Mouse (Mus musculus): Measurements from ENCODE around the gene Iqgap3. TPM values are rescaled to one million over a fixed set of nuclear protein-coding genes. Genes with fewer than 3 reads are reported as not detected.
A peak's percentile ranks its signal among the peaks of the same experiment; 100 is the strongest.

Gene Iqgap3
- 55.8 TPM for polyA plus RNA-seq (2021)

GRCm38 (mm10) chr3:88081345-88082223, at the start of gene Iqgap3:
Gene Iqgap3, plus strand, starts transcription at chr3:88081971.
- POLR2A ChIA-PET = interaction anchor here (0.8 to 1.0 kb wide), 2 partner anchors 32 to 62 kb away, joined by 3 read pairs; no protein-coding TSS in a partner anchor
- CTCF ChIA-PET = interaction anchor here (1.0 to 2.4 kb wide), 7 partner anchors 10 to 96 kb away, joined by 3 to 10 read pairs (median 4); no protein-coding TSS in a partner anchor
- peak; percentile 55 for ATAC-seq
- TF ChIP-seq CTCF (IDR thresholded peaks at IDR 0.05) = no peak
- H3K27me3 ChIP-seq = peaks cover 7% of the 10 kb centered on the region
- in situ Hi-C loops (cut with MboI; ENCODE audit: low pct_unique_long_range_greater_than_20kb) = no loop called here
- peak; percentile 65 for DNase-seq (ENCODE audit: low read depth, low spot score)

- ChIA-PET CTCF (interaction anchor here (1.0 kb wide), 1 partner anchor 35 kb away, joined by 3 read pairs; no protein-coding TSS in a partner anchor), POLR2A (no interaction called here)
- ATAC-seq = no peak
Measured at GRCm38 (mm10) chr3:88033506-88033905, 48.3 kb upstream of the Iqgap3 start.

GRCm38 (mm10) chr3:88035561-88036293, 46.0 kb upstream of the Iqgap3 start:
- no peak for TF ChIP-seq CTCF (IDR thresholded peaks at IDR 0.05)
- CTCF ChIA-PET = interaction anchor here (1.2 to 1.4 kb wide), 2 partner anchors 8 to 14 kb away, joined by 3 to 4 read pairs; partner anchors contain the start of gene Hapln2
- DNase-seq (ENCODE audit: low read depth, low spot score) (no peak), ATAC-seq (no peak)
- POLR2A ChIA-PET = no interaction called here
- peaks cover 17% of the 10 kb centered on the region for H3K27me3 ChIP-seq
- in situ Hi-C loops (cut with MboI; ENCODE audit: low pct_unique_long_range_greater_than_20kb) = no loop called here

More at GRCm38 (mm10) chr3:88033506-88033905, 48.3 kb upstream of the Iqgap3 start:
- peaks cover 3% of the 10 kb centered on the region for H3K27me3 ChIP-seq
- no peak for TF ChIP-seq CTCF (IDR thresholded peaks at IDR 0.05)
- no peak for DNase-seq (ENCODE audit: low read depth, low spot score)
- in situ Hi-C loops (cut with MboI; ENCODE audit: low pct_unique_long_range_greater_than_20kb) = no loop called here

GRCm38 (mm10) chr3:88042661-88043421, 38.9 kb upstream of the Iqgap3 start, which contains the start of gene Gpatch4:
Gene Gpatch4, plus strand, starts transcription at chr3:88043108.
- in situ Hi-C loops (cut with MboI; ENCODE audit: low pct_unique_long_range_greater_than_20kb) = no loop called here
- ATAC-seq (peak; percentile 76), DNase-seq (ENCODE audit: low read depth, low spot score) (peak; percentile 79)
- ChIA-PET CTCF (interaction anchor here (0.8 to 1.2 kb wide), 5 partner anchors 15 to 29 kb away, joined by 3 to 4 read pairs (median 3); partner anchors contain the start of gene Hapln2), POLR2A (interaction anchor here (1.0 kb wide), 1 partner anchor 11 kb away, joined by 3 read pairs; no protein-coding TSS in a partner anchor)
- TF ChIP-seq CTCF (IDR thresholded peaks at IDR 0.05) = no peak
- H3K27me3 ChIP-seq = peaks cover 24% of the 10 kb centered on the region

- CTCF ChIA-PET = interaction anchor here (0.9 to 1.5 kb wide), 5 partner anchors 8 to 32 kb away, joined by 3 to 5 read pairs (median 3); no protein-coding TSS in a partner anchor
- no peak for TF ChIP-seq CTCF (IDR thresholded peaks at IDR 0.05)
- no peak for DNase-seq (ENCODE audit: low read depth, low spot score)
- POLR2A ChIA-PET = interaction anchor here (0.6 kb wide), 1 partner anchor 11 kb away, joined by 3 read pairs; no protein-coding TSS in a partner anchor
- no peaks in the 10 kb centered on the region for H3K27me3 ChIP-seq
- ATAC-seq = no peak
- in situ Hi-C loops (cut with MboI; ENCODE audit: low pct_unique_long_range_greater_than_20kb) = no loop called here
Measured at GRCm38 (mm10) chr3:88049532-88049931, 32.2 kb upstream of the Iqgap3 start.

GRCm38 (mm10) chr3:88057030-88057429, 24.7 kb upstream of the Iqgap3 start:
- DNase-seq (ENCODE audit: low read depth, low spot score) = no peak
- ChIA-PET POLR2A (no interaction called here), CTCF (interaction anchor here (1.2 to 1.8 kb wide), 2 partner anchors 12 to 70 kb away, joined by 3 to 4 read pairs; no protein-coding TSS in a partner anchor)
- no peak for TF ChIP-seq CTCF (IDR thresholded peaks at IDR 0.05)
- H3K27me3 ChIP-seq = no peaks in the 10 kb centered on the region
- in situ Hi-C loops (cut with MboI; ENCODE audit: low pct_unique_long_range_greater_than_20kb) = no loop called here
- ATAC-seq = no peak

- ChIA-PET CTCF (interaction anchor here (1.2 to 1.8 kb wide), 2 partner anchors 11 to 71 kb away, joined by 3 to 4 read pairs; no protein-coding TSS in a partner anchor), POLR2A (no interaction called here)
- TF ChIP-seq CTCF (IDR thresholded peaks at IDR 0.05) = no peak
- no peaks in the 10 kb centered on the region for H3K27me3 ChIP-seq
- ATAC-seq = peak; percentile 73
- in situ Hi-C loops (cut with MboI; ENCODE audit: low pct_unique_long_range_greater_than_20kb) = no loop called here
- peak; percentile 73 for DNase-seq (ENCODE audit: low read depth, low spot score)
Measured at GRCm38 (mm10) chr3:88057902-88058696, 23.7 kb upstream of the Iqgap3 start, which contains the start of gene Naxe. Gene Naxe, minus strand, starts transcription at chr3:88058495.

GRCm38 (mm10) chr3:88068386-88068785, 13.4 kb upstream of the Iqgap3 start:
- DNase-seq (ENCODE audit: low read depth, low spot score) = no peak
- H3K27me3 ChIP-seq = no peaks in the 10 kb centered on the region
- in situ Hi-C loops (cut with MboI; ENCODE audit: low pct_unique_long_range_greater_than_20kb) = loop anchor here (10.0 kb wide), 1 partner anchor 54 kb away; no protein-coding TSS in a partner anchor
- POLR2A ChIA-PET = interaction anchor here (0.9 kb wide), 1 partner anchor 9 kb away, joined by 3 read pairs; no protein-coding TSS in a partner anchor
- no peak for ATAC-seq
- TF ChIP-seq CTCF (IDR thresholded peaks at IDR 0.05) = no peak
- CTCF ChIA-PET = interaction anchor here (0.8 to 8.5 kb wide), 7 partner anchors 11 to 97 kb away, joined by 3 to 67 read pairs (median 3); partner anchors contain the start of genes Hapln2, Iqgap3 and Nes

Data from Patski (cell line).